Mouse (Mus musculus) adrenal gland, adult 2 months (tissue): ENCODE data around the gene H2al1o. TPM values are rescaled to one million over a fixed set of nuclear protein-coding genes. Genes with fewer than 3 reads are reported as not detected.
"Not testable (repeated sequence)": the region's sequence is repeated elsewhere in the genome, so short reads cannot be mapped to it uniquely, and the experiment has no call there.

Experiments
- DNase-seq: peaks from one replicate; pipeline ENCODE4 v3.0.0; 2021
- long read RNA-seq: library from polyadenylated mRNA; stranded (forward); transcript quantifications from one replicate; pipeline ENCODE4 v2.0.0, GENCODE M21; 2021
- polyA plus RNA-seq: library from polyadenylated mRNA; depleted of rRNA; stranded (reverse); fragments of >200 nt; gene quantifications from 2 replicates; pipeline ENCODE4 v1.2.3, GENCODE M21; 2012; rRNA removed
- total RNA-seq, 2 experiments: library from RNA; stranded (reverse); gene quantifications; 2 replicates each; pipeline ENCODE4 v1.2.3; 2021

The H2al1o gene
- total RNA-seq (not detected), polyA plus RNA-seq (not detected in 2 replicates)
- long read RNA-seq: 0 reads

GRCm38 (mm10) chrX:9572309-9572708, at the start of gene H2al1o:
Gene H2al1o (minus strand): TSS chrX:9572409.
- not testable (repeated sequence) for DNase-seq

GRCm38 (mm10) chrX:9598036-9598435, 25.8 kb upstream of the H2al1o start:
- not testable (repeated sequence) for DNase-seq

GRCm38 (mm10) chrX:9536881-9537280, 35.3 kb downstream of the H2al1o start:
- DNase-seq: no peak

Other genes starting within 250 kb of the H2al1o start
- gene H2al1k, start 221.8 kb downstream of the H2al1o start, total RNA-seq: not detected
- gene H2al1k, start 221.8 kb downstream of the H2al1o start, polyA plus RNA-seq: not detected in 2 replicates
- gene Cybb, start 84.6 kb downstream of the H2al1o start, total RNA-seq: 10 to 100 TPM; 13.1 to 20.2 TPM
- 0.44 and 0.48 TPM in 2 replicates for gene Cybb, start 84.6 kb downstream of the H2al1o start, polyA plus RNA-seq
- 100 to 1,000 TPM; 162 TPM for gene Dynlt3, start 90.6 kb upstream of the H2al1o start, total RNA-seq
- 3.5 and 4.0 TPM in 2 replicates for gene Dynlt3, start 90.6 kb upstream of the H2al1o start, polyA plus RNA-seq